Mouse (Mus musculus) heart, postnatal 0 days (tissue): ENCODE measurements around the gene Lta.

Source experiments
- CTCF ChIP-seq: IDR thresholded peaks from 2 replicates; pipeline ENCODE4 v1.5.1; 2016; ENCODE audit warnings: antibody characterized with exemption, control low read depth, low read depth
- EP300 ChIP-seq: IDR thresholded peaks from 2 replicates; pipeline ENCODE4 v1.6.1; 2016; ENCODE audit warnings: antibody characterized with exemption, low read depth

GRCm38 (mm10) chr17:35239700-35240099, 34.5 kb upstream of the Lta start:
- TF ChIP-seq EP300: no peak
- TF ChIP-seq CTCF: no peak
